ENCODE assay signal across 8 mouse cellular contexts in the genomic region with DNA sequence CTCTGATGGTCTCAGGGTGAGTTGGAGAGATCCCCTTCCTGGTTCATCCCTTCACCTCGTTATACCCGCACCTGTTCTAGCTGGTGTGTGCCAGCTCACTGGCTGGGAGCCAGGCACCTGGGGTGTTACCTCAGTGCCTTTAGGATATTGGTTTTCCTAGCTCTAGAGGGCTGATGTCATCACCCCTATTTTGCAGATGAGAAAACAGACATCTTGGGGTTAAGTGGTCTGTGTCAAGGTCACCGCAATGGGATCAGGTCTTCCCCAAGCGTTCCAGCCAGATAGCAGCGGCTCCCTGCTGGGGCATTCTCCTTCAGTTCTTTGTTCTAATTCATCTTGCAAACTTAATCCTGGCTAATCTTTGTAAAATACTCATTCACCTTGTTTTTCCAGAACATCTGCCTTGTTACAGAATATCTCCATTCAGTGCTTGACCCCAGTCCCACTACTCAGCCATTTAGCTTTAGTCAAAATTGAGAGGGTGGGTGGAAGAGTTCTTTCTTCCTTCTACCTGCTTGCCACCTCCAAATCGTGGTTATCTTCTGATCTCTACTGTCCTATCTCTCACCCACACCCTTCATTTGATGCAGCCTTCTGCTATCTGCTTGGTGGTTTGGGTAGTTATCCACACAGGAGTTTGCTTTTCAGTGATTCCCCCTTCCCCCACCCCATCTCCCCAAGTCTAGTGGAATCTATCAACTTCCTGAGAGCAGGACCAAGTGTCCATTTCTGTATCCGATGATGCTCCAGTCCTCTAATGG.
DNase-seq lines count a peak whose midpoint lies in the region; ATAC-seq and TF ChIP-seq lines count a peak whose summit lies in the region.

No protein-coding gene starts in this region.

- no peak for TF ChIP-seq CTCF in layer of hippocampus, adult 2 months (conservative IDR thresholded peaks at IDR 0.05)
- TF ChIP-seq CTCF in intestine, postnatal 0 days (IDR thresholded peaks at IDR 0.05; ENCODE audit: low read depth), result no peak

- DNase-seq in adrenal gland, postnatal 25 days, result peak; percentile 30
- no peak for DNase-seq in adrenal gland, adult 2 months
- DNase-seq in layer of hippocampus, adult 2 months (ENCODE audit: low spot score in 2 of 2), result no peak
- DNase-seq in layer of hippocampus, postnatal 14 days (ENCODE audit: low spot score in 2 of 2), result no peak
- DNase-seq in cerebellum, adult 18-20 months, result peak; percentile 88 to 91
- no peak for DNase-seq in natural killer cell, adult 2 months (ENCODE audit: low spot score in 2 of 2)

- no peak overlapping the region for H3K9ac ChIP-seq in liver, embryonic 15.5 days
- no peak overlapping the region for H3K9ac ChIP-seq in intestine, postnatal 0 days (ENCODE audit: low read depth, low read length)

- no peak for ATAC-seq in liver, embryonic 15.5 days (ENCODE audit: insufficient read depth)
- ATAC-seq in intestine, postnatal 0 days, result no peak

- H3K4me1 ChIP-seq in liver, embryonic 15.5 days (replicated peaks), result peaks cover 67% of the 10 kb centered on the region
- H3K4me1 ChIP-seq in intestine, postnatal 0 days (replicated peaks; ENCODE audit: control insufficient read depth, insufficient read depth, low read length), result peaks cover 14% of the 10 kb centered on the region

- H3K36me3 ChIP-seq in liver, embryonic 15.5 days (replicated peaks), result 0 out of 2 replicates have a peak, but pooled peaks cover 4% of the 10 kb centered on the region
- peaks cover 16% of the 10 kb centered on the region; the same call in 1 of the 2 replicates for H3K36me3 ChIP-seq in intestine, postnatal 0 days (ENCODE audit: control insufficient read depth, insufficient read depth)

- H3K27me3 ChIP-seq in liver, embryonic 15.5 days, result no peaks in the 10 kb centered on the region
- no peaks in the 10 kb centered on the region for H3K27me3 ChIP-seq in intestine, postnatal 0 days (replicated peaks; ENCODE audit: control insufficient read depth, insufficient read depth, low read length)

- WGBS in liver, embryonic 15.5 days (ENCODE audit: insufficient replicate concordance), result 53% methylated on average over 7 of the region's 7 CpGs
- 50% methylated on average over 7 of the region's 7 CpGs for WGBS in intestine, postnatal 0 days

- peak overlapping the region; percentile 92 for H3K27ac ChIP-seq in layer of hippocampus, adult 2 months
- H3K27ac ChIP-seq in liver, embryonic 15.5 days (replicated peaks), result no peak overlapping the region
- H3K27ac ChIP-seq in intestine, postnatal 0 days (ENCODE audit: low read depth, low read length), result no peak overlapping the region

- H3K4me2 ChIP-seq in liver, embryonic 15.5 days, result peak overlapping the region; percentile 93
- H3K4me2 ChIP-seq in intestine, postnatal 0 days (replicated peaks; ENCODE audit: low read depth), result no peak overlapping the region

- no peak overlapping the region for H3K4me3 ChIP-seq in layer of hippocampus, adult 2 months
- no peak overlapping the region for H3K4me3 ChIP-seq in liver, embryonic 15.5 days (replicated peaks)
- H3K4me3 ChIP-seq in intestine, postnatal 0 days (ENCODE audit: low read depth, low read length), result no peak overlapping the region

- no peaks in the 10 kb centered on the region for H3K9me3 ChIP-seq in liver, embryonic 15.5 days (replicated peaks)
- no peaks in the 10 kb centered on the region for H3K9me3 ChIP-seq in intestine, postnatal 0 days (ENCODE audit: control insufficient read depth)

Comparison
In these comparisons a context has a peak if more than half of its experiments do, and no peak if none do; other contexts are left out.
1. DNase-seq: peak in adrenal gland, postnatal 25 days (single experiment) and cerebellum, adult 18-20 months (2 of 2); none in adrenal gland, adult 2 months (single experiment), layer of hippocampus, adult 2 months (0 of 2), layer of hippocampus, postnatal 14 days (0 of 2) and natural killer cell, adult 2 months (0 of 2).